ENCODE assay signal across 27 mouse cellular contexts in genomic region chr1:167497560-167497959, GRCm38 (mm10). TPM values are rescaled to one million over a fixed set of nuclear protein-coding genes. Genes with fewer than 3 reads are reported as not detected.
A peak's percentile ranks its signal among the peaks of the same experiment; 100 is the strongest.
DNase-seq lines count a peak whose midpoint lies in the region; ATAC-seq and TF ChIP-seq lines count a peak whose summit lies in the region.
"Had no signal": no experiment of that assay in that cellular context is flagged by ENCODE, and none has a peak within 500 bp of the region (broad histone marks: within the 10 kb centered on the region; RNA-seq: fewer than 3 reads in every experiment).

No protein-coding gene starts in this region.

- peak; percentile 55 for DNase-seq in heart, adult 11 months
- no peak for DNase-seq in heart, adult 18-20 months
- DNase-seq in midbrain, postnatal 0 days (ENCODE audit: low spot score) = no peak
- DNase-seq in ES-CJ7 (ENCODE audit: low read depth, low spot score) = peak; percentile 78
- no peak for DNase-seq in limb, embryonic 10.5 days (ENCODE audit: low spot score)
- DNase-seq: B cell, adult 2 months; cerebellum, adult 11 months; cerebellum, adult 9-11 months; gastrocnemius, postnatal 14 days; heart, adult 2 months; heart, postnatal 14 days; kidney, adult 11 months; kidney, postnatal 4 days; lung, embryonic 14.5 days; lung, postnatal 36 days had no signal

- H3K9ac ChIP-seq in midbrain, embryonic 13.5 days (replicated peaks) = no peak overlapping the region
- H3K9ac ChIP-seq in midbrain, postnatal 0 days (replicated peaks; ENCODE audit: low read length, poor library complexity, severe bottlenecking) = no peak overlapping the region
- no peak overlapping the region for H3K9ac ChIP-seq in liver, embryonic 12.5 days
- H3K9ac ChIP-seq: embryonic facial prominence, embryonic 15.5 days; heart, embryonic 13.5 days; liver, embryonic 14.5 days; lung, embryonic 14.5 days had no signal

- no peaks in the 10 kb centered on the region for H3K27me3 ChIP-seq in midbrain, embryonic 13.5 days
- H3K27me3 ChIP-seq in midbrain, postnatal 0 days (ENCODE audit: insufficient read depth, low read length) = no peaks in the 10 kb centered on the region
- H3K27me3 ChIP-seq in limb, embryonic 10.5 days (ENCODE audit: low read depth, poor library complexity, severe bottlenecking) = peaks cover 28% of the 10 kb centered on the region
- H3K27me3 ChIP-seq in liver, embryonic 12.5 days (replicated peaks) = 0 out of 2 replicates have a peak, but pooled peaks cover 5% of the 10 kb centered on the region

- H3K4me2 ChIP-seq in midbrain, embryonic 13.5 days (replicated peaks) = no peak overlapping the region
- no peak overlapping the region for H3K4me2 ChIP-seq in midbrain, postnatal 0 days (ENCODE audit: low read depth, low read length, poor library complexity, severe bottlenecking)
- H3K4me2 ChIP-seq in liver, embryonic 12.5 days = no peak overlapping the region
- H3K4me2 ChIP-seq: embryonic facial prominence, embryonic 15.5 days; heart, embryonic 13.5 days; lung, embryonic 14.5 days had no signal

- H3K4me3 ChIP-seq in midbrain, embryonic 13.5 days (replicated peaks) = no peak overlapping the region
- H3K4me3 ChIP-seq in midbrain, postnatal 0 days (ENCODE audit: low read depth, low read length) = no peak overlapping the region
- no peak overlapping the region for H3K4me3 ChIP-seq in limb, embryonic 10.5 days
- no peak overlapping the region for H3K4me3 ChIP-seq in liver, embryonic 12.5 days
- H3K4me3 ChIP-seq: embryonic facial prominence, embryonic 15.5 days; heart, adult 2 months; heart, embryonic 13.5 days had no signal

- peak; percentile 50; the same call in 1 of the 2 replicates for ATAC-seq in midbrain, embryonic 13.5 days
- ATAC-seq in midbrain, postnatal 0 days (ENCODE audit: low FRiP score) = no peak
- ATAC-seq in liver, embryonic 12.5 days = no peak

- H3K9me3 ChIP-seq in midbrain, embryonic 13.5 days = no peaks in the 10 kb centered on the region
- H3K9me3 ChIP-seq in midbrain, postnatal 0 days (ENCODE audit: low read length) = no peaks in the 10 kb centered on the region
- H3K9me3 ChIP-seq in limb, embryonic 10.5 days (replicated peaks) = no peaks in the 10 kb centered on the region
- H3K9me3 ChIP-seq in liver, embryonic 12.5 days (replicated peaks) = no peaks in the 10 kb centered on the region
- H3K9me3 ChIP-seq: embryonic facial prominence, embryonic 15.5 days; heart, embryonic 13.5 days had no signal

- H3K4me1 ChIP-seq in midbrain, embryonic 13.5 days (replicated peaks) = peaks cover 17% of the 10 kb centered on the region
- no peaks in the 10 kb centered on the region; the same call in 1 of the 2 replicates for H3K4me1 ChIP-seq in midbrain, postnatal 0 days (ENCODE audit: insufficient read depth, low read length)
- peaks cover 55% of the 10 kb centered on the region for H3K4me1 ChIP-seq in limb, embryonic 10.5 days
- no peaks in the 10 kb centered on the region; the same call in 1 of the 2 replicates for H3K4me1 ChIP-seq in liver, embryonic 12.5 days
- H3K4me1 ChIP-seq: heart, embryonic 13.5 days had no signal

- TF ChIP-seq CTCF in midbrain, postnatal 0 days (IDR thresholded peaks at IDR 0.05) = no peak

- 44% methylated on average over 3 of the region's 3 CpGs for WGBS in midbrain, embryonic 13.5 days
- 57% methylated on average over 3 of the region's 3 CpGs for WGBS in midbrain, postnatal 0 days
- WGBS in limb, embryonic 10.5 days = 57% methylated on average over 3 of the region's 3 CpGs
- WGBS in liver, embryonic 12.5 days (ENCODE audit: insufficient replicate concordance) = 39% methylated on average over 3 of the region's 3 CpGs

- H3K27ac ChIP-seq in midbrain, embryonic 13.5 days = no peak overlapping the region
- H3K27ac ChIP-seq in midbrain, postnatal 0 days (ENCODE audit: low read depth, low read length) = no peak overlapping the region
- H3K27ac ChIP-seq in limb, embryonic 10.5 days = peak overlapping the region; percentile 64; the same call in 1 of the 2 replicates
- H3K27ac ChIP-seq in liver, embryonic 12.5 days = no peak overlapping the region
- H3K27ac ChIP-seq: embryonic facial prominence, embryonic 15.5 days; heart, adult 2 months; heart, embryonic 13.5 days; liver, embryonic 14.5 days had no signal

- no peaks in the 10 kb centered on the region for H3K36me3 ChIP-seq in midbrain, embryonic 13.5 days
- H3K36me3 ChIP-seq in midbrain, postnatal 0 days (ENCODE audit: insufficient read depth, low read length) = no peaks in the 10 kb centered on the region
- H3K36me3 ChIP-seq in limb, embryonic 10.5 days = no peaks in the 10 kb centered on the region
- no peaks in the 10 kb centered on the region for H3K36me3 ChIP-seq in liver, embryonic 12.5 days
- H3K36me3 ChIP-seq: embryonic facial prominence, embryonic 15.5 days; heart, embryonic 13.5 days had no signal

RNA-seq across cellular contexts. Expression of gene Lrrc52, which starts 31.0 kb away (rescaled TPM):
- total RNA-seq in heart, adult 18-20 months (2021) = 1 to 10 TPM; 2.6 to 3.2 TPM
- 0.27 TPM in 1 of 2 replicates, not detected in the other for polyA plus RNA-seq in midbrain, embryonic 13.5 days (2015; fragmentation: Nextera tagmentation; extraction: Ambion mirVana)
- total RNA-seq in midbrain, postnatal 0 days (2014; rRNA removed) = not detected in 2 replicates
- 0.15 TPM in 1 of 2 replicates, not detected in the other for polyA plus RNA-seq in midbrain, postnatal 0 days (2015; fragmentation: Nextera tagmentation; extraction: Ambion mirVana)
- polyA plus RNA-seq in limb, embryonic 10.5 days (2016; fragmentation: Nextera tagmentation; extraction: Ambion mirVana) = not detected in 2 replicates
- not detected in 2 replicates for polyA plus RNA-seq in liver, embryonic 12.5 days (2016; fragmentation: Nextera tagmentation; extraction: Ambion mirVana)
- total RNA-seq: CH12.LX; common myeloid progenitor, adult 5-6 weeks; left cerebral cortex, postnatal 14 days had no signal
- polyA plus RNA-seq: embryonic facial prominence, embryonic 15.5 days; kidney, embryonic 16.5 days; limb, embryonic 14.5 days; neural tube, embryonic 11.5 days; spleen, adult 2 months had no signal

Comparison
In these comparisons a context has a peak if more than half of its experiments do, and no peak if none do; other contexts are left out.
1. DNase-seq: peak in heart, adult 11 months (single experiment) and ES-CJ7 (single experiment); none in heart, adult 18-20 months (0 of 2), midbrain, postnatal 0 days (single experiment) and limb, embryonic 10.5 days (single experiment).